Mouse (Mus musculus): Measurements from ENCODE around the gene Cyp26b1.

GRCm38 (mm10) chr6:84562948-84563347 lies 30.8 kb downstream of the Cyp26b1 start:
- TF ChIP-seq CTCF (IDR thresholded peaks at IDR 0.05; ENCODE audit: insufficient read depth, low read length) (no peak), POLR2A (IDR thresholded peaks at IDR 0.05; ENCODE audit: borderline replicate concordance, extremely low read depth, low read depth, low read length) (no peak)

Data from lung, adult 2 months (tissue).